Mouse (Mus musculus) ES-Bruce4 (cell line): ENCODE results near the gene Dennd4a. TPM values are rescaled to one million over a fixed set of nuclear protein-coding genes. Genes with fewer than 3 reads are reported as not detected.
A peak's percentile ranks its signal among the peaks of the same experiment; 100 is the strongest.

Source experiments
- H3K27ac ChIP-seq: 2 replicates; pipeline ENCODE4 v1.5.1; 2012; ENCODE audit warnings: low read length, inconsistent platforms; ENCODE audit not compliant: insufficient read depth
- H3K27me3 ChIP-seq: 2 replicates; pipeline ENCODE4 v1.6.1; 2012; ENCODE audit warnings: mild to moderate bottlenecking, low read length, inconsistent platforms; ENCODE audit not compliant: control insufficient read depth, poor library complexity, insufficient read depth, severe bottlenecking
- H3K36me3 ChIP-seq: 2 replicates; pipeline ENCODE4 v1.6.1; 2012; ENCODE audit warnings: inconsistent platforms, mild to moderate bottlenecking, low read length, moderate library complexity; ENCODE audit not compliant: control insufficient read depth, poor library complexity, insufficient read depth, severe bottlenecking
- H3K4me1 ChIP-seq: one replicate; pipeline ENCODE4 v1.8.1; 2011; ENCODE audit warnings: low read length; ENCODE audit not compliant: control insufficient read depth, insufficient read depth
- H3K4me3 ChIP-seq: 2 replicates; pipeline ENCODE4 v1.5.1; 2011; ENCODE audit warnings: low read depth, mild to moderate bottlenecking, low read length
- H3K9ac ChIP-seq: 2 replicates; pipeline ENCODE4 v1.6.1; 2012; ENCODE audit warnings: low read depth, mild to moderate bottlenecking, inconsistent platforms; ENCODE audit not compliant: poor library complexity, severe bottlenecking
- H3K9me3 ChIP-seq: replicated peaks from 2 replicates; pipeline ENCODE4 v1.6.1; 2012; ENCODE audit warnings: mild to moderate bottlenecking, low read length, inconsistent platforms; ENCODE audit not compliant: control insufficient read depth, poor library complexity, insufficient read depth, severe bottlenecking
- CTCF ChIP-seq: IDR thresholded peaks from one replicate; pipeline ENCODE4 v1.8.1; 2011; ENCODE audit warnings: low read depth, low read length
- EP300 ChIP-seq: IDR thresholded peaks from 2 replicates; pipeline ENCODE4 v1.6.1; 2011; ENCODE audit warnings: low read depth, low read length; ENCODE audit not compliant: insufficient read depth
- POLR2A ChIP-seq: IDR thresholded peaks from one replicate; pipeline ENCODE4 v1.8.1; 2011; ENCODE audit warnings: low read length; ENCODE audit not compliant: insufficient read depth
- polyA plus RNA-seq: library from polyadenylated mRNA; stranded (reverse); fragments of >200 nt; gene quantifications from 2 replicates; pipeline ENCODE4 v1.2.4, GENCODE M21; 2011; ENCODE audit warnings: low read depth; ENCODE audit not compliant: missing spikeins, insufficient read depth, insufficient read length

Dennd4a gene
- polyA plus RNA-seq, 1 experiment = 8.6 TPM

GRCm38 (mm10) chr9:64943997-64944396 is 132.9 kb downstream of the Dennd4a start:
- Histone ChIP-seq H3K4me3 (peak overlapping the region; percentile 35), H3K9ac (no peak overlapping the region), H3K9me3 (no peaks in the 10 kb centered on the region), H3K4me1 (no peaks in the 10 kb centered on the region), H3K27ac (no peak overlapping the region), H3K27me3 (no peaks in the 10 kb centered on the region), H3K36me3 (no peaks in the 10 kb centered on the region)
- TF ChIP-seq CTCF (no peak), POLR2A (no peak), EP300 (no peak)

GRCm38 (mm10) chr9:64947483-64948095 is 136.4 kb downstream of the Dennd4a start:
- H3K36me3 ChIP-seq = no peaks in the 10 kb centered on the region
- H3K9me3 ChIP-seq = no peaks in the 10 kb centered on the region
- no peak for TF ChIP-seq CTCF
- TF ChIP-seq EP300 = no peak
- no peak for TF ChIP-seq POLR2A
- no peaks in the 10 kb centered on the region for H3K27me3 ChIP-seq
- H3K4me3 ChIP-seq = no peak overlapping the region
- H3K4me1 ChIP-seq = no peaks in the 10 kb centered on the region
- H3K27ac ChIP-seq = no peak overlapping the region
- no peak overlapping the region for H3K9ac ChIP-seq

- TF ChIP-seq POLR2A = no peak
- no peak within 1 kb of the TSS for H3K27ac ChIP-seq
Measured at GRCm38 (mm10) chr9:64951161-64951657, 140.1 kb downstream of the Dennd4a start, which contains the start of gene Slc24a1. Slc24a1 (minus strand) TSS chr9:64951607.

GRCm38 (mm10) chr9:64952055-64952454 is 140.9 kb downstream of the Dennd4a start:
- H3K27me3 ChIP-seq = no peaks in the 10 kb centered on the region
- H3K9me3 ChIP-seq = no peaks in the 10 kb centered on the region
- no peaks in the 10 kb centered on the region for H3K36me3 ChIP-seq
- H3K4me1 ChIP-seq = no peaks in the 10 kb centered on the region
- no peak for TF ChIP-seq CTCF
- TF ChIP-seq POLR2A = no peak
- TF ChIP-seq EP300 = no peak
- H3K27ac ChIP-seq = no peak overlapping the region
- H3K9ac ChIP-seq = no peak overlapping the region
- H3K4me3 ChIP-seq = no peak overlapping the region

More at GRCm38 (mm10) chr9:64951161-64951657, 140.1 kb downstream of the Dennd4a start, which contains the start of gene Slc24a1:
- H3K4me1 ChIP-seq = no peaks in the 10 kb centered on the region
- H3K4me3 ChIP-seq = no peak within 1 kb of the TSS
- no peaks in the 10 kb centered on the region for H3K9me3 ChIP-seq
- H3K36me3 ChIP-seq = no peaks in the 10 kb centered on the region
- no peak within 1 kb of the TSS for H3K9ac ChIP-seq
- H3K27me3 ChIP-seq = no peaks in the 10 kb centered on the region

GRCm38 (mm10) chr9:64953190-64953589 is 142.1 kb downstream of the Dennd4a start:
- no peaks in the 10 kb centered on the region for H3K4me1 ChIP-seq
- H3K36me3 ChIP-seq = no peaks in the 10 kb centered on the region
- no peak overlapping the region for H3K4me3 ChIP-seq
- no peak overlapping the region for H3K9ac ChIP-seq
- TF ChIP-seq EP300 (no peak), POLR2A (no peak), CTCF (no peak)
- no peaks in the 10 kb centered on the region for H3K27me3 ChIP-seq
- H3K9me3 ChIP-seq = no peaks in the 10 kb centered on the region
- no peak overlapping the region for H3K27ac ChIP-seq

- Histone ChIP-seq H3K4me3 (peak overlapping the region; percentile 47), H3K9me3 (no peaks in the 10 kb centered on the region), H3K36me3 (no peaks in the 10 kb centered on the region), H3K27me3 (no peaks in the 10 kb centered on the region), H3K4me1 (no peaks in the 10 kb centered on the region), H3K9ac (peak overlapping the region; percentile 71), H3K27ac (no peak overlapping the region)
- TF ChIP-seq CTCF (no peak), POLR2A (no peak), EP300 (no peak)
Measured at GRCm38 (mm10) chr9:64956337-64956736, 145.2 kb downstream of the Dennd4a start.
